Mouse (Mus musculus): ENCODE data around the gene Gclm.

GRCm38 (mm10) chr3:122317339-122317738 lies 72.0 kb downstream of the Gclm start:
- TF ChIP-seq CTCF (IDR thresholded peaks at IDR 0.05; ENCODE audit: low read depth, low read length) (no peak), POLR2A (IDR thresholded peaks at IDR 0.05; ENCODE audit: insufficient read depth, low read length) (no peak), EP300 (IDR thresholded peaks at IDR 0.05; ENCODE audit: insufficient read depth, low read depth, low read length) (no peak)
